Comparison of ENCODE assay signal across 23 mouse cellular contexts in the genomic region with DNA sequence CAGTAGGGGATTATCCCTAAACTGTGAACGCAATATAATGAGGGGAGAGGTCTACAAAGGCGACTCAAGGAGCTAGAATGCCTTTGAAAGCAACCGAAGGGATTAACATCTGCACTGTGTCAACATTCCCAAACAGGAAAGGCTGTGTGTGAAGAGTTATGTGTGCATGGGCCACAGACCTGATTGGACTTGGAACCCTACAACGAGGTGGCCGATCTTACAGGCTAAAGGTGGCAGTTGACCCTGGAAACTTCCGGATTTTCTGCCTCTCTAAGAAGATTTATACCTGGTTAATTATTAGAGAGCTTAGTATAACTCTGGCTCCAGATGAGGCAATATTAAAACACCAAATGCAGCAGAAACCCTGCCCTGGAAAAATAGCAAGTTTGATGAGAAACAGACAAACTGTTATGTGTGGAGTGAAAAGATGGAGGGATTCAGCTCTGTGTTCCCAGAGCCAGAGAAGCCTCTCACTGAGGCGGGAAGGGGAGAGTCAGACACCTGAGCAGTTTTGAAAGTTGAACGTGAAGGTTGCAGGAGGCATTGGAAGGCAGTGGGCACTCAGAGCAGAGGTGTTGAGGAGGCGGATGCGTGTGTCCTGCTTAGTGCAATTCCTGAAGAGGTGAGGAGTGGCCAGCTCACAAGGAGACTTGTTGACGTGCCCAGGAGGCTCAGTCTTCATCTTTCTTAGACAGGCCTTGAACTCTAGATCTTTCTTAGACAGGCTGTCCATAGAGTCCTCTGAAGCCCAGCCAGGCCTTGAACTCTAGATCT. TPM values are rescaled to one million over a fixed set of nuclear protein-coding genes. Genes with fewer than 3 reads are reported as not detected.
A peak's percentile ranks its signal among the peaks of the same experiment; 100 is the strongest.
DNase-seq lines count a peak whose midpoint lies in the region; ATAC-seq lines count a peak whose summit lies in the region.
"Had no signal": no experiment of that assay in that cellular context is flagged by ENCODE, and none has a peak within 500 bp of the region (broad histone marks: within the 10 kb centered on the region; RNA-seq: fewer than 3 reads in every experiment).

No protein-coding gene starts in this region.

- no peaks in the 10 kb centered on the region for H3K27me3 ChIP-seq in forebrain, embryonic 11.5 days (ENCODE audit: control insufficient read depth, insufficient read depth, low read length)
- no peaks in the 10 kb centered on the region for H3K27me3 ChIP-seq in forebrain, embryonic 14.5 days (replicated peaks; ENCODE audit: control insufficient read depth, insufficient read depth, low read length)
- no peaks in the 10 kb centered on the region for H3K27me3 ChIP-seq in intestine, embryonic 16.5 days (replicated peaks; ENCODE audit: control insufficient read depth, insufficient read depth, low read length)
- no peaks in the 10 kb centered on the region for H3K27me3 ChIP-seq in stomach, embryonic 14.5 days (ENCODE audit: control insufficient read depth, insufficient read depth, low read length)
- H3K27me3 ChIP-seq: CH12.LX; heart, embryonic 13.5 days; lung, embryonic 15.5 days; megakaryocyte, embryonic 14.5 days; neural tube, embryonic 12.5 days had no signal

- H3K4me1 ChIP-seq in forebrain, embryonic 11.5 days (replicated peaks; ENCODE audit: control insufficient read depth, insufficient read depth, low read length) = no peaks in the 10 kb centered on the region; the same call in 1 of the 2 replicates
- no peaks in the 10 kb centered on the region for H3K4me1 ChIP-seq in forebrain, embryonic 14.5 days (ENCODE audit: control insufficient read depth, insufficient read depth, low read length)
- H3K4me1 ChIP-seq in intestine, embryonic 16.5 days (ENCODE audit: control insufficient read depth, insufficient read depth, low read length) = peaks cover 4% of the 10 kb centered on the region
- 0 out of 2 replicates have a peak, but pooled peaks cover 3% of the 10 kb centered on the region for H3K4me1 ChIP-seq in stomach, embryonic 14.5 days (ENCODE audit: control insufficient read depth, insufficient read depth, low read length)
- H3K4me1 ChIP-seq: heart, embryonic 13.5 days; lung, embryonic 15.5 days; megakaryocyte, embryonic 14.5 days; neural tube, embryonic 12.5 days had no signal

- WGBS in forebrain, embryonic 11.5 days = 50% methylated on average over 11 of the region's 11 CpGs
- WGBS in forebrain, embryonic 14.5 days = 37% methylated on average over 11 of the region's 11 CpGs
- WGBS in intestine, embryonic 16.5 days = 45% methylated on average over 11 of the region's 11 CpGs
- 61% methylated on average over 11 of the region's 11 CpGs for WGBS in stomach, embryonic 14.5 days

- no peaks in the 10 kb centered on the region for H3K9me3 ChIP-seq in forebrain, embryonic 11.5 days (ENCODE audit: control insufficient read depth, low read length)
- no peaks in the 10 kb centered on the region for H3K9me3 ChIP-seq in forebrain, embryonic 14.5 days (replicated peaks; ENCODE audit: control insufficient read depth, low read length)
- H3K9me3 ChIP-seq in intestine, embryonic 16.5 days (ENCODE audit: control insufficient read depth, low read length) = no peaks in the 10 kb centered on the region
- no peaks in the 10 kb centered on the region for H3K9me3 ChIP-seq in stomach, embryonic 14.5 days (ENCODE audit: control insufficient read depth, low read depth, low read length)
- H3K9me3 ChIP-seq: heart, embryonic 13.5 days; lung, embryonic 15.5 days; megakaryocyte, embryonic 14.5 days; neural tube, embryonic 12.5 days had no signal

- H3K4me3 ChIP-seq in forebrain, embryonic 11.5 days (ENCODE audit: low read depth, low read length) = no peak overlapping the region
- H3K4me3 ChIP-seq in forebrain, embryonic 14.5 days (ENCODE audit: low read depth, low read length) = no peak overlapping the region
- H3K4me3 ChIP-seq in intestine, embryonic 16.5 days (ENCODE audit: low read length) = peak overlapping the region; percentile 4
- no peak overlapping the region for H3K4me3 ChIP-seq in stomach, embryonic 14.5 days (ENCODE audit: low read depth, low read length)
- H3K4me3 ChIP-seq: heart, embryonic 13.5 days; lung, embryonic 15.5 days; megakaryocyte, embryonic 14.5 days; neural tube, embryonic 12.5 days had no signal

- no peak overlapping the region for H3K4me2 ChIP-seq in forebrain, embryonic 11.5 days (ENCODE audit: low read depth, low read length, severe bottlenecking)
- no peak overlapping the region for H3K4me2 ChIP-seq in forebrain, embryonic 14.5 days (ENCODE audit: low read length)
- H3K4me2 ChIP-seq in intestine, embryonic 16.5 days (ENCODE audit: low read depth, low read length) = peak overlapping the region; percentile 26
- no peak overlapping the region for H3K4me2 ChIP-seq in stomach, embryonic 14.5 days (replicated peaks; ENCODE audit: low read depth, low read length)
- H3K4me2 ChIP-seq: heart, embryonic 13.5 days; lung, embryonic 15.5 days; neural tube, embryonic 12.5 days had no signal

- no peaks in the 10 kb centered on the region for H3K36me3 ChIP-seq in forebrain, embryonic 11.5 days (ENCODE audit: control insufficient read depth, insufficient read depth, low read length)
- H3K36me3 ChIP-seq in forebrain, embryonic 14.5 days (ENCODE audit: control insufficient read depth, insufficient read depth, low read length) = peaks cover 38% of the 10 kb centered on the region
- peaks cover 3% of the 10 kb centered on the region; the same call in 1 of the 2 replicates for H3K36me3 ChIP-seq in intestine, embryonic 16.5 days (ENCODE audit: control insufficient read depth, insufficient read depth, low read length)
- H3K36me3 ChIP-seq in stomach, embryonic 14.5 days (ENCODE audit: control insufficient read depth, insufficient read depth, low read length) = peaks cover 5% of the 10 kb centered on the region; the same call in 1 of the 2 replicates

- no peak overlapping the region for H3K9ac ChIP-seq in forebrain, embryonic 11.5 days (ENCODE audit: low read length)
- no peak overlapping the region for H3K9ac ChIP-seq in forebrain, embryonic 14.5 days (ENCODE audit: low read length)
- no peak overlapping the region for H3K9ac ChIP-seq in intestine, embryonic 16.5 days (ENCODE audit: low read depth, low read length)
- H3K9ac ChIP-seq in stomach, embryonic 14.5 days (replicated peaks; ENCODE audit: low read depth, low read length) = no peak overlapping the region
- H3K9ac ChIP-seq: heart, embryonic 13.5 days; lung, embryonic 15.5 days; neural tube, embryonic 12.5 days had no signal

- peak; percentile 45 for DNase-seq in forebrain, embryonic 11.5 days (ENCODE audit: low spot score)
- no peak for DNase-seq in forebrain, embryonic 14.5 days (ENCODE audit: low spot score)
- DNase-seq in kidney, postnatal 10 days = peak; percentile 48
- no peak for DNase-seq in frontal cortex, postnatal 14 days (ENCODE audit: low spot score in 2 of 2)
- DNase-seq in right cerebral cortex, postnatal 10 days (ENCODE audit: low spot score in 2 of 2) = no peak
- DNase-seq in heart, adult 8-10 months (ENCODE audit: low spot score) = no peak
- DNase-seq: adrenal gland, postnatal 25 days; cerebellum, adult 8-10 months; gastrocnemius, postnatal 14 days; heart, postnatal 4 days; left cerebral cortex, postnatal 4 days; right cerebral cortex, postnatal 25 days; thymus, postnatal 14 days had no signal

- no peak overlapping the region for H3K27ac ChIP-seq in forebrain, embryonic 11.5 days (ENCODE audit: low read depth, low read length)
- no peak overlapping the region for H3K27ac ChIP-seq in forebrain, embryonic 14.5 days (ENCODE audit: low read depth, low read length)
- peak overlapping the region; percentile 93 for H3K27ac ChIP-seq in intestine, embryonic 16.5 days (ENCODE audit: low read length)
- H3K27ac ChIP-seq in stomach, embryonic 14.5 days (ENCODE audit: low read length) = peak overlapping the region; percentile 27; the same call in 1 of the 2 replicates
- H3K27ac ChIP-seq: heart, embryonic 13.5 days; lung, embryonic 15.5 days; neural tube, embryonic 12.5 days had no signal

- ATAC-seq in forebrain, embryonic 11.5 days (replicated peaks; ENCODE audit: low FRiP score) = 0 out of 2 replicates have a peak, but pooled peaks have one; percentile 21
- ATAC-seq in forebrain, embryonic 14.5 days = no peak
- ATAC-seq in intestine, embryonic 16.5 days = peak; percentile 95
- ATAC-seq in stomach, embryonic 14.5 days (ENCODE audit: insufficient number of reproducible peaks, insufficient read depth, low FRiP score, low read depth) = peak; percentile 69; the same call in 1 of the 2 replicates
- ATAC-seq: forebrain, embryonic 16.5 days had no signal

RNA-seq across cellular contexts. Expression of gene AU040320, which starts 9.4 kb away (rescaled TPM):
- 30.1 and 31.5 TPM in 2 replicates for polyA plus RNA-seq in forebrain, embryonic 11.5 days (2014; fragmentation: Nextera tagmentation; extraction: Ambion mirVana)
- polyA plus RNA-seq in forebrain, embryonic 14.5 days (2014; fragmentation: Nextera tagmentation; extraction: Ambion mirVana) = 28.2 and 35.4 TPM in 2 replicates
- 36.4 and 44.0 TPM in 2 replicates for polyA plus RNA-seq in intestine, embryonic 16.5 days (2015; fragmentation: Nextera tagmentation; extraction: Ambion mirVana)
- polyA plus RNA-seq in stomach, embryonic 14.5 days (2014; fragmentation: Nextera tagmentation; extraction: Ambion mirVana) = 22.4 and 30.1 TPM in 2 replicates
- total RNA-seq in heart, adult 8-10 months (2022) = 10 to 100 TPM; 27.8 to 33.6 (median 31.3) TPM

RNA-seq across cellular contexts. Expression of gene Ncdn, which starts 9.5 kb away (rescaled TPM):
- polyA plus RNA-seq in forebrain, embryonic 11.5 days (2014; fragmentation: Nextera tagmentation; extraction: Ambion mirVana) = 37.3 and 39.7 TPM in 2 replicates
- polyA plus RNA-seq in forebrain, embryonic 14.5 days (2014; fragmentation: Nextera tagmentation; extraction: Ambion mirVana) = 47.8 and 79.3 TPM in 2 replicates
- polyA plus RNA-seq in intestine, embryonic 16.5 days (2015; fragmentation: Nextera tagmentation; extraction: Ambion mirVana) = 25.6 and 27.4 TPM in 2 replicates
- 21.9 and 23.9 TPM in 2 replicates for polyA plus RNA-seq in stomach, embryonic 14.5 days (2014; fragmentation: Nextera tagmentation; extraction: Ambion mirVana)
- 10 to 100 TPM; 17.2 to 20.1 (median 17.8) TPM for total RNA-seq in heart, adult 8-10 months (2022)

RNA-seq across cellular contexts. Expression of gene Tfap2e, which starts 26.7 kb away (rescaled TPM):
- 0.21 and 0.32 TPM in 2 replicates for polyA plus RNA-seq in forebrain, embryonic 11.5 days (2014; fragmentation: Nextera tagmentation; extraction: Ambion mirVana)
- 0.69 and 1.0 TPM in 2 replicates for polyA plus RNA-seq in forebrain, embryonic 14.5 days (2014; fragmentation: Nextera tagmentation; extraction: Ambion mirVana)
- polyA plus RNA-seq in intestine, embryonic 16.5 days (2015; fragmentation: Nextera tagmentation; extraction: Ambion mirVana) = not detected in 2 replicates
- polyA plus RNA-seq in stomach, embryonic 14.5 days (2014; fragmentation: Nextera tagmentation; extraction: Ambion mirVana) = not detected in 2 replicates
- under 1 TPM in 1 of 4 experiments, not detected in 3; 0.11 TPM for total RNA-seq in heart, adult 8-10 months (2022)
- total RNA-seq: adrenal gland, postnatal 25 days; CH12.LX; gastrocnemius, postnatal 14 days; heart, postnatal 4 days; layer of hippocampus, postnatal 14 days; left cerebral cortex, postnatal 4 days; midbrain, postnatal 0 days had no signal
- polyA plus RNA-seq: heart, embryonic 13.5 days had no signal

Comparison
In these comparisons a context has a peak if more than half of its experiments do, and no peak if none do; other contexts are left out.
1. DNase-seq: peak in forebrain, embryonic 11.5 days (single experiment) and kidney, postnatal 10 days (single experiment); none in forebrain, embryonic 14.5 days (single experiment), frontal cortex, postnatal 14 days (0 of 2), right cerebral cortex, postnatal 10 days (0 of 2) and heart, adult 8-10 months (single experiment).
2. H3K27ac ChIP-seq: peak in intestine, embryonic 16.5 days (single experiment) and stomach, embryonic 14.5 days (single experiment); none in forebrain, embryonic 11.5 days (single experiment) and forebrain, embryonic 14.5 days (single experiment).